Mouse (Mus musculus): ENCODE results near the gene Eddm3b.
"Not testable (repeated sequence)": the region's sequence is repeated elsewhere in the genome, so short reads cannot be mapped to it uniquely, and the experiment has no call there.

Eddm3b gene

GRCm38 (mm10) chr14:51094096-51094875, 19.9 kb upstream of the Eddm3b start:
- no peak for DNase-seq (ENCODE audit: low read depth, low spot score)

- no peak for DNase-seq (ENCODE audit: low read depth, low spot score)
Observed at GRCm38 (mm10) chr14:51094921-51095320, 19.3 kb upstream of the Eddm3b start.

- DNase-seq (ENCODE audit: low read depth, low spot score): no peak
Observed at GRCm38 (mm10) chr14:51095736-51096524, 18.3 kb upstream of the Eddm3b start.

- not testable (repeated sequence) for DNase-seq (ENCODE audit: low read depth, low spot score)
Observed at GRCm38 (mm10) chr14:51098300-51098699, 15.9 kb upstream of the Eddm3b start.

DNA sequence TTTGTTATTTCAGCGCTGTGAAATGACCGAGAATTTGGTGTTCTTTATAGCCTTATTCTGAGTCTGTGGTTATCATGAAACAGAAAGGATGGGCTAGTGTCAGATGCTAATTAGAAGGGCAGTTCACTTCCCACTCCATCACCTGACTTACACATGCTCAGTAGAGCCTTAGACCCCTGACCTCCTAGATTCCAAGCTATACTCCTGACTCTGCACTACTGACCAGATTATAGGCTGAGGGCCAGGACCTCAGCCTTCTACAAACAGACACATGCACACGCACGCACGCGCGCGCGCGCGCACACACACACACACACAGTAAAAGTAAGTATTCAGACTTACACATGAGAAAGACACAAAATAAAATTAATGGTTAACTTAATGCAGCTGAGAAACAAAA, 15.3 kb upstream of the Eddm3b start:
- no peak for DNase-seq (ENCODE audit: low read depth, low spot score)

- no peak for DNase-seq (ENCODE audit: low read depth, low spot score)
Observed at GRCm38 (mm10) chr14:51101284-51101683, 12.9 kb upstream of the Eddm3b start.

DNA sequence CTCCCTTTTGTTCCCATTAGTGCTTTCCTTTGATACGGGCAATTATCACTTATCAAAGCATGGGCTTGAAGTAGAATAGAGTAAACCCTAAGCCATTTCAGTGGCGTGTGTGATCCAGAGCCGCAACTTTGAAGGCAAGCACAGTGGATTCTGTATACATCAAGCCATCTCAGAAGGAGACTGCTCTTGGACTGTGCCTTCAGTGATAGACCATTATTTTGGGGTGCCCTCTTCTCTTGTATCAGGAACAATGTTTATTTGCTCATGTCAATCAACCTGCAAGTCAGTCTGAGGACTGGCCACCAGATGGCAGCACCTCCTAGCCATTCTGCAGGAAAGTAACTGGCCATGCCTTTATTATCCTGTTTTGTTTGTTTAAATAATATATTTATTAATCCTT, 11.0 kb upstream of the Eddm3b start:
- DNase-seq (ENCODE audit: low read depth, low spot score): no peak

GRCm38 (mm10) chr14:51104366-51104765, 9.9 kb upstream of the Eddm3b start:
- DNase-seq (ENCODE audit: low read depth, low spot score): no peak

DNA sequence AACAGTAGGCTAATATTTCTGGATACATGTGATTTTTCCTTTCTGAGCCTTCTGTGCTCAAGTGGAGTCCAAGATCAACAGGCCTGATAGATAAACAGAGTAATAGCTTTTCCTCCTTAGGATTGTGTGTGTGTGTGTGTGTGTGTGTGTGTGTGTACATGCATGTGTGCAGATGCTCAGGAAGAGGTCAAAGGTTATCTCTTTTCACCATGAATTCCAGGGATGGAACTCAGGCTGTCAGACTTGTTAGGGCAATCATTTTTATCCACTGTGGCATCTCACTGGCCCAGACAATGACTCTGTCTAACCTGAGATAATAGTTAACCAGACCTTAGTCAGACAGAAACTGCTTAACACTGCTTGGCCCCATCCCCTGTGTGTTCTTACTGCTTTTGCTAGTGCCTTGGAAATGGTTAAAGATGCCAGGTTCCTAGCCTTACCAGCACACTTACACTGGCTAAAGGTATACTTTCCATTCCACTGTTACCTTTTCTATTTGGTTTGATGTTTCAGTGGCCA, 7.7 kb upstream of the Eddm3b start:
- DNase-seq (ENCODE audit: low read depth, low spot score): no peak

DNA sequence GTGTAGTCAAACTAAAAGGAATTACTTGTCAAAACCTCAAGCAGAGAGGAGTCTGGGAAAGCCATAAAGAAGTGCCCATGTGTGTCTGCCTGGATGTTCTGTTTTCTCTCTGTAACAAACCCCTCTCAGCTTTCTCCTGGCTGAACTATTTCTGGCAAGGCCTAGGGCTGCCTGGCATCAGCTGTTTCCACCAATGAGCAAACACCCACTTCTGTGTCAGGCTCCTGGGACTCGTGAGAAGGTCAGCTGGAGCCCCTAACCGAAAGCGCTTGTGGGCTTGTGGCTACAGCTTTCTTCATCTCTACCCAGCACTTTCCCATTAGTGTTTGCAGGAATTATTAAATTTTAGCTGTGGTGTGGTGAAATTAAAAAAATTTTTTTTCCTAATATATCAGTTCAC, 2.3 kb upstream of the Eddm3b start:
- DNase-seq (ENCODE audit: low read depth, low spot score): no peak

DNA sequence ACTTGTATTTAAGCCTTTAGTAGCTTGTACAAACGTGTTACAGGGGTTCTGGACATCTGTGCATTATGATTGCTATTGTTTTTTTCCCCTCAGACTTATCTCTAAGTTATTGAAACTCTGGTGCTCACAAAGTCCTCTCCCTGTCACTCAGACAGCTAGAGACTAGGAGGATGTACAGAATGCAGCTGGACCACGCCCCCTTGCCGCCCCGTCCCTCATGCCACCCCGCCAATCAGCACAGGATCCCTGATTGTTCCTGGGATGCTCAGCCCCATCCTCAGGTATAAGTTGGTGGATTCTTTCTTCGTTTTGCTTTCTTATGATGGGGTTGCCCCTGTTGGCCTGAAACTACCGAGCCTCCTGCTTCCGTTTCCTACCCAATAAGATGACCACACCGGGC, 750 bp upstream of the Eddm3b start:
- no peak for DNase-seq (ENCODE audit: low read depth, low spot score)

DNA sequence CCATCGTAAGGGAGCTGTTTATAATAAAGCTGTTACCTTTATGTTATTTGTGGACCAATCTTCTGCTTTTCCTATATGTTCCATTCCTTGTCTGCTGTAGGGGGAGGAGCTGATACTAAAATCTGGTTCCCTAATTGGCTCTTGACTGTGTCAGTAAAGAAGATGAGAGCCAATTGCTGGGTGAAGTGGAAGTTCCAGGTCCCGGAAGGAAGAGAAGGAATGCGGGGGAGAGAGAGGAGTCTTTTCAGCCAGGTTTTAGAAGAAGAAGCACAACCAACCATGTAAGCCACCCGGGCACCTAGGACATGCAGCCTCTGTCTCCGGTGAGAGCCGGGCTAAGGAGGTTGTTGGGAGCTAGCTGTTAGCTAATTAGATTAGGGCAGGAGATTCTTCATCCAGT, 11.5 kb downstream of the Eddm3b start:
- no peak for DNase-seq (ENCODE audit: low read depth, low spot score)

GRCm38 (mm10) chr14:51127648-51128258, 13.5 kb downstream of the Eddm3b start:
- DNase-seq (ENCODE audit: low read depth, low spot score): no peak

GRCm38 (mm10) chr14:51128775-51129623, 14.8 kb downstream of the Eddm3b start:
- DNase-seq (ENCODE audit: low read depth, low spot score): no peak

DNA sequence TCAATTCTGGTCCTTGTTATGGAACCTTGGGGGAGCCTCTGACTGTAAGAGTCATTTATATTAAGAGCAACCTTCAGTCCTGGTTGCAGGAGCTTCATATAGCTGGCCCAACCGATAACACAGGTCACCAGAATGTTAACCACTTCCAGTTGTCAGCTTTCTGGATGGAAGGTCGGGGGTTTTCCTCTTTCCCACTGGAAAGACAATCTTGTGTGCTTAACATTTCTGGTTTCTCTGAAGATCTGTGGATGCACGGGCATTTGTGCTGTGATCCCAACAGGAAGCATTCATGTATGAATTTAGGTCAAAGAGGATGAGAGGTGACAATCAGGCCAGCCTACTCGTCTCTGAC, 15.4 kb downstream of the Eddm3b start:
- no peak for DNase-seq (ENCODE audit: low read depth, low spot score)

- DNase-seq (ENCODE audit: low read depth, low spot score): no peak
Observed at GRCm38 (mm10) chr14:51130315-51130940, 16.2 kb downstream of the Eddm3b start.

- no peak for DNase-seq (ENCODE audit: low read depth, low spot score)
Observed at GRCm38 (mm10) chr14:51131086-51131815, 17.0 kb downstream of the Eddm3b start.

DNA sequence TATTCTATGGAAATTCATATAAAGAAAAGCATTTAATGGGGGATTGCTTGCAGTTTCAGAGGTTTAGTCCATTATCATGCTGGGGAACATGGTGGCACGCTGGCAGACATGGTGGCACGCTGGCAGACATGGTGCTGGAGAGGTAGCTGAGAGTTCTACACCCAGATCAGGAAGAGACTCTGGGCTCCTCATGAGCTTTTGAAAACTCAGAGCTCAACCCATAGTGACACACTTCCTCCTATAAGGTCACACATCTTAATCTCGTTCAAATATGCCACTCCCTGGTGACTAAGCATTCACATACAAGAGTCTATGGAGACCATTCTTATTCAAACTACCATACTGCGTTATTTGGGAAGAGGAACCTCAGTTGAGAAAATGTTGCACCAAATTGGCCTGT, 18.1 kb downstream of the Eddm3b start:
- DNase-seq (ENCODE audit: low read depth, low spot score): no peak

DNA sequence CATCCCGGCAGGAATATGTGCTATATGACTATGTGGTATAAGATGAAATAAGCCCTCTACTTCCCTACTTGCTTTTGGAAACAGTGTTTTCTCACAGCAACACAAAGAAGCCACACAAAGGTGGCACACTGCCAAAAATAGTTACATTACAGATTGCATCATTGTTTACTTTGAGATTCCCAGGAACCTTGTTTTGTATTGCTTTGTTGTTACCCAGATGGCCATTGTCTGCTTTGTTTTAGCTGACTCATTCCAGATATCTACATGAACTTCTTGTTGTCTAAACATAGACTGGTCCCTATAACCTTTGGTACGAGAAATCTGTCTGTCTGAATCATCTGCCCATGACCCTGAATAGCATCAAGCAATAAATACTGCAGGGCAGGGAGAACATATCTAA, 26.1 kb downstream of the Eddm3b start:
- no peak for DNase-seq (ENCODE audit: low read depth, low spot score)

DNA sequence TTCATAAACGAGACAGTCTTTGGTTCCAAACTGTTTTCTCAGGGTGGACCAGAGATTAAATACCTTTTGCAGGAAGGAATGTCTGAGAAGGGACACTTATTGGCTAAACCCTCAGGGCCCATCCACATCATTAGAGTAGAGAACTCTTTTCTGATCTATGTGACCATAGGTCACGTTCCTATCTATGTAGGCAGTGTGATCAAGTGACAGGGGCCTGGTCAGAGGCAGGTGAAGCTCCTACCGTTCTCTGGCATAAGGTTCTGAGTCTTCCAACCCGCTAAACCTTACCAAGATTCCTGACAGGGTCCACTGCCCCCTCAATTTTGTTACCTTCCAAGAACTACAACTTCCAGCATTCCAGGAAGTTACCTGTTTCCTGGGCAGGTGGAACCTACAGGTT, 27.9 kb downstream of the Eddm3b start:
- no peak for DNase-seq (ENCODE audit: low read depth, low spot score)
